Mouse (Mus musculus): ENCODE results near the gene Icmt. TPM values are rescaled to one million over a fixed set of nuclear protein-coding genes. Genes with fewer than 3 reads are reported as not detected.

Gene Icmt
- 8.7 and 9.3 TPM in 2 replicates for total RNA-seq (2015)
- total RNA-seq (2017) = 9.7 and 11.9 TPM in 2 replicates

DNA sequence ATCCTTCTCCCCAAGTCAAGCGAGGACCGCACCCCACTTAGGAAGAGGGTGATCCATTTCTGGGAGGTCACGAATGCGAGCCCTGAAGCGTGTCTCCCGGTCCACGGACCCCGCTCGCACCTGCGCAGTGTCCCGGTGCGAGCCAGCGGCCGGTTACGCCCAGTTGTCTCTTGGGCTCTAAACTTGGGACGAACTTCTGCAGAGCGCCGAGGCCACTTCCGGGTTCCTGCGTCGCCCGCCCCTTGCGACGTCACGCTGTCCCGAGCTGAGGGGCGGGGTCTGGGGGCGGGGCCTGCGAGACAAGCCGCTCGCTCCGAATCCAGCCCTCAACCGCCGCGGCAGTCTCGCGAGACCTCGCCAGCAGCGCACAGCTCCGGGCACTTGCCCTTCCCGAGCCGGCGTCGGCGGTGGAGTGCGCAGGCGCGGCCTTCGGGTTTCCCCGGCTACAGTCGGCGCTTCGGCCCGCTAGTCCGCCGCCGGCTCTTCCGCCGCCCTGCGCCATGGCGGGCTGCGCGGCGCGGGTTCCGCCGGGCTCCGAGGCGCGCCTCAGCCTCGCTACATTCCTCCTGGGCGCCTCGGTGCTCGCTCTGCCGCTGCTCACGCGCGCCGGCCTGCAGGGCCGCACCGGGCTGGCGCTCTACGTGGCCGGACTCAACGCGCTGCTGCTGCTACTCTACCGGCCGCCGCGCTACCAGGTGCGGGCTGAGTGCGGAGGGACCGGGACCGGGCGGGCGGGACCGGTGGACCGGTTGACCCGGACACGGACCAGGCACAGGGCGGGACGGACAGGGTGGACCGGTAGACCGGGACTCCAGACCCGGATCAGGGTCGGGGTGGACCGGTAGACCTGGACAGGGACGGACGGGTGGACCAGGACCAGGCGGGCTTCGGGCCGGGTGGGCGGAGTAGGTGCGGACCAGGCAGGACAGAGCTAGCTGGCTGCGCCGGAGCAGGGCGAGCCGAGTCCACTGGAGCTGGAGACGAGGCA is at the start of gene Icmt:
Gene Icmt, plus strand, starts transcription at position 354 of the 988 bp plus-strand sequence.
- peak; percentile 89 for ATAC-seq (ENCODE audit: poor library complexity, severe bottlenecking)

- no peak for ATAC-seq (ENCODE audit: poor library complexity, severe bottlenecking)
Measured at GRCm38 (mm10) chr4:152250615-152251014, 46.4 kb upstream of the Icmt start.

DNA sequence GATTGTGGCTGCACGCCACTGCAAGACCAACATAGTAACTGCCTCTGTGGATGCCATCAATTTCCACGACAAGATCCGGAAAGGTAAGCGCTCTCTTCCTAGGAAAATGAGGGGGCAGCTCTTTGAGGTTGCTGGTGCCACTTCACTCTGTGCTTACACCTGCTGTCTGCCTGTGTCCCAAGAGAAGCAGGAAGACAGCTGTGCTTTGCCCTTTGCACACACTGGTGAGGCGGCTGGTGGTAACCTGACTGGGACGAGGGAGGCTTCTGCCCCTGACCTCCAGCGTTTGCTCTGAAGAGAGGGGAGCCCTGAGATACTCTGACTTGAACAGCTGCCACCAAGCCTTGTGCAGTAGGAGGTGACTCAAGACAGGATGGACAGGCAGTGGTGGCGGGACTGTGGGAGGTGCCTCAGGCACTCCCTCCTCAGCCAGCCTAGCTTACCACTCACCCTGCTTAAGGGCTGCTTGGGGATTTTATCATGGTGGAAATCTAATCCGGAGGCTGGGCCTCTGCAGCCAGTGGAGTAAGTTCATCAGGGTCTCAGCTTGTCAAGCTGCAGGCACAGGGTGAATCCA is 43.8 kb upstream of the Icmt start:
- no peak for ATAC-seq (ENCODE audit: poor library complexity, severe bottlenecking)

DNA sequence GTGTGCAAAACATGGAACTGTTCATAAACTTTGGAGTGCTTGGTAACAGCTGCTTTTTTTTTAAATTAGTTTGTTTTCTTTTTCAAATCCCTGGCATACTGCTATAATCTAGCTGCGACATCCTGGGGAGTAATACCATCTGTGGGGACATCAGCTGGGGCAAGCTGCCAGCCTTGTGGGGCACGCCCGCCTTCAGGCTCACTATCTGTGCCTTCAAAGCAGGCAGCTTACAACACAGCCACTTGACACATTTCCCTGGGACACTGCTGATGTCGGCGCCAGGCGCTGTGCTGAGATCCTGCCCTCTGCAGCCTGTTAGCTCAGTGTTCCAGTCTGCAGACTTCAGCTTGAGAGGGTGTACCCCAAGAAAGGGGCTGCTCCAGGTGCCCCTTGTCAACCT is 40.0 kb upstream of the Icmt start:
- peak; percentile 50 for ATAC-seq (ENCODE audit: poor library complexity, severe bottlenecking)

DNA sequence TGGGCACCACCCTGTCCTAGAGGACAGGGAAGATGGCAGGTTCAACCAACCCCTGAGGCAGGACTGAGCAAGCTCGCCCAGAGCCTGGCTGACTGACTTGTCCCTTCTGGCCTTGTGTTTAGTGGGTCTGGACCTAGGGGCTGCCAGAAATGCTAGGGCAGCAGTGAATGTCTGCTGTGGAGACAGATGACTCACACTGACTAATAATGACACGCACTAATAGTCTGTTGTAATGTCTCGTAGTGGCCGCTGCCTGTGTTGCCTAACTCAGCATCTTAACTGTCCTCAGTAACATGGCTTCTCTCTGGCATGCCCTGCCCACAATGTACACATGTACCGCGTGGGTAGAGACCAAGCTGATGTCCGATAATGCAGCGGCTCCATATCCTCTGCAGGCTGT is 36.6 kb upstream of the Icmt start:
- peak; percentile 20; the same call in 1 of the 2 replicates for ATAC-seq (ENCODE audit: poor library complexity, severe bottlenecking)

GRCm38 (mm10) chr4:152262187-152262586 is 34.8 kb upstream of the Icmt start:
- no peak for ATAC-seq (ENCODE audit: poor library complexity, severe bottlenecking)

DNA sequence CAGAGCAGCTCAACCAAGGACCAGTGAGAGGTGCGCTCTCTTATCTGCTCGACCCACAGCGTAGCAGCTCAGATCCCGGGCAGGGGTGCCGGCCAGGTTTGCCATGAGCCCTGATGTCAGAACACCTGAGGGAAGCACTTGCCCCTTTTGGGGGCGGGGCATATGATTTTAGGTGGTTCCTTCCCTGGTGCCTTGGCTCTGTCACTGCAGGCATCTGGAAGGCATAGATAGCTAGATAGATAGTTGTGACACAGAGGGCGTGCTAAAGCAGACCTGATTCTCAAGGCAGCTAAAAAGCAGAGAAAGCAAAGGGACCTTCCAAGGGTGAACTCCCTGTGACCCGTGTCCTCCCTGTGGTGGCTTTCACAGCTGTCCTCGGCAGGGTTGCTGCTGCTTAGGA is 33.9 kb upstream of the Icmt start:
- no peak for ATAC-seq (ENCODE audit: poor library complexity, severe bottlenecking)

DNA sequence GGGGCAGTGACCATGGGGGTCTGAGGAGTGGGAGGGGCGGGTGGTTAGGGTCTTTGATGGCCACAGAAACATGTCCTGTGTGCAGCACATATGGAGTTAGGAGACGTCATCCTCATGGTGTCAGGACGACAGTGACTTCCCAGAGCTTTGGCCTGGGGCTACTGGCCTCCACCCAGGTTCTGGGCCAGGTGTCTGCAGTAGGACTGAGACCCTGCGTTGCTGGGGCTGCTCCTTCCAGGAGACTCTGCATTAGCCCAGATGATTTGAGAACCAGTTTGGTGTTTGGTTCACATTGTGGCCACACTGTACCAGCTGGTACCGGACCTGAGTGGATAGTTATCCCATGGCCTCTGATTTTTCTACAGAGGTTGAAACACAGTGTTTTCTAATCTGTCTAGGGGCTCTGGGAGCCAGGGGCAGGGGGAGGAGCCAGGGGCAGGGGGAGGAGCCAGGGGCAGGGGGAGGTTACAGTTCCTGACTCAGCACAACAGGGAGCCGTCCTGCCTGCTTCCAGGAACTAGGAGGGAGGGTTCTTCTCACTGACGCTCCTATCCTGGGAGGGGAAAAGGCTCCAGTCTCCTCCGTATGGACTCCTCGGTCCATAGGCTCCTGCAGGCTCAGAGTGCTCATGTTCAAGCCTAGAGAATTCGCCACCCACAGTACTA is 33.4 kb upstream of the Icmt start:
- no peak for ATAC-seq (ENCODE audit: poor library complexity, severe bottlenecking)

DNA sequence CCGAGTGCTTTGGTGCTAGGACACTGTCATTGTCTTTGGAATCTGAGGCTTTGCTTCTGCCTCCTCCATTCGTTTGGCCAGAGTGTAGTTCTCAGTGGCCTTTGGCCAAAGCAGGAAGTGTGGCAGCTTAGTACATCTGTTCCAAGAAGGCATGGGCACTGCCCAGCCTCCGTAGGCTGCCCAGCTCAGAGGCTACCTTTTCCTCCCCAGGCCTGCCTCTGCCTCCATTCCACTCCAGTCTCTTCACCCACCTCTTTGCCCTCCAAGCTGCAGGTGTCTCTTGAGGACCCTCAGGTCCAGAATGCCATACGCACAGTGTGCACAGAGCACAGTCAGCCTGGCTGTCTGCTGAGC is 32.9 kb upstream of the Icmt start:
- no peak for ATAC-seq (ENCODE audit: poor library complexity, severe bottlenecking)

- no peak for ATAC-seq (ENCODE audit: poor library complexity, severe bottlenecking)
Measured at GRCm38 (mm10) chr4:152264867-152265568, 32.0 kb upstream of the Icmt start.

DNA sequence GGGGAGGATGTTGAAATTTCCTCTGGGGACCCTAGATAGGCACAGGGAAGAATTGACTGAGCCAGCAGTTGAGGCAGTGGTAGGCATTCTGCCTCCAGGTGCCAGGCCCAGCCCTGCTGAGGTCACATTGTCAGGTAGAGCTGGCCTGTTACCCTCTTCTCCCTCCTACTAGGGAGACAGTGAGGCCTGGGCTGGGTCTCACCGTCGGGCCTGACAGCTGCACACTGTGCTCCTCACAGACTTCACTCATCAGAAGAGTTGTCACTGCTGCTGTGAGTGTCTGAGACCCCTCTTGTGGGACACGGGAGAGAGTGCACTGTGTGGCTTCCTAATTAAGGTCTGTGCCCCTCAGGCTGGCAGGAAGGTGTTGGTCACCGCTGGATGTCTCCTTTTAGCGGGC is 31.2 kb upstream of the Icmt start:
- no peak for ATAC-seq (ENCODE audit: poor library complexity, severe bottlenecking)

DNA sequence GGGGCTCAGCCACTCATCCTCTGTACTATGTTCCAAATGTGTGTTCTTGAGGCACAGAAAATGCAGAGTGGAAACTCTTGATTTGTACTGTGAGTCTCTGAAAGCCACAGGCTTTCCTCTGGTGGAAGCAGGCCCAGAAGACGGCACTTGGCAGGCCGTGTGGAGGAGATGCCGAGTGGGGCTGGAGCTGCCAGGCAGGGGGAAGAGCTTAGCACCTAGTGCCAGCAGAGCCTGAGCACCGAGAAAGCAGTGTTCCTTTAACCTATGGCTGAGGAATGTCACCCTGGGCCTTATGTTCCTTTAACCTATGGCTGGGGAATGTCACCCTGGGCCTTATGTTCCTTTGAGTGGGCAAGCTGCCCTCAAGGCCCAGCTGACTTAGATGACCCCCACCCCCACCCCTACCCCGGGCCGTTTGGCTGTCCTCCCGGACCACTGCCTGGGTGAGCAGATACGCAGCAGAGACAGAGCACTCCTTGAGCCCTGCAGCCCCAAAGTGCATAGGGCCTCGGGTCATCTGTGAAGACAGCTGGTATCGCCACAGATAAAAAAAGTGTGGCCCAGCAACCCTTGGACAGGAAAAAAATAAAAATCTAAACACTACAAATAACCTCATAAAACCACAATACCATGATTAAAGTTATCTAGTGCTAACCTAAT is 30.7 kb upstream of the Icmt start:
- ATAC-seq (ENCODE audit: poor library complexity, severe bottlenecking) = no peak

DNA sequence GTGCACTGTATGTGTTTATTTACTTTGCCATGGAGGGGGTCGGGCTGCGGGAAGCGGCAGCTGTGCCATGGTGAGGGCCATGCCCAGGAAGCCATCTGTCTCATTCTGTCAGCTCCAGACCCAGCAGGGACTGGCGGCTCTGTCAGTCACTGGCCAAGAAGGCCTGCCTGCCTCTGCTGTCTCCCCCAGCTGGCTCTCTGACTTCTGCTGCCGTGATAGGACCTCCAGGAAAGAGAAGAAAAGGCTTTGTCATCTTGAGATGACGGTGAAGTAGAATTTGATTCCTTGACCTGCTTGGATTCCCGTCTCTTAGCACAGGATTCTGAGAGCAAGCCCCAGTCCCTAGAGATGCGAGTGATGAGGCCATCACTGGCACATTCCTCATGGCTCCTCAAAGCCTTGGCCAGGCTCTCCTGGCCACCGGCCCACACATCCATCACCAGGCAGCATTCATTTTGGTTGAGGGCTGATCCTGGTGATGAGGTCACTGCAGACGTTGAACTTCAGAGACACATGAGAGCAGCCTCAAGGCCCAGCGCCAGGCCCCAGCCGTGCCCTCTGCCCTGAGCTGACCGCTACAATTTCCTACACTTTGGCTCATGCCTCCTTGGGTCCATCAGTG is 29.2 kb upstream of the Icmt start:
- no peak for ATAC-seq (ENCODE audit: poor library complexity, severe bottlenecking)

- ATAC-seq (ENCODE audit: poor library complexity, severe bottlenecking) = no peak
Measured at GRCm38 (mm10) chr4:152269967-152270366, 27.1 kb upstream of the Icmt start.

GRCm38 (mm10) chr4:152270599-152270998 is 26.4 kb upstream of the Icmt start:
- ATAC-seq (ENCODE audit: poor library complexity, severe bottlenecking) = no peak

- no peak for ATAC-seq (ENCODE audit: poor library complexity, severe bottlenecking)
Measured at GRCm38 (mm10) chr4:152271334-152271733, 25.7 kb upstream of the Icmt start.

DNA sequence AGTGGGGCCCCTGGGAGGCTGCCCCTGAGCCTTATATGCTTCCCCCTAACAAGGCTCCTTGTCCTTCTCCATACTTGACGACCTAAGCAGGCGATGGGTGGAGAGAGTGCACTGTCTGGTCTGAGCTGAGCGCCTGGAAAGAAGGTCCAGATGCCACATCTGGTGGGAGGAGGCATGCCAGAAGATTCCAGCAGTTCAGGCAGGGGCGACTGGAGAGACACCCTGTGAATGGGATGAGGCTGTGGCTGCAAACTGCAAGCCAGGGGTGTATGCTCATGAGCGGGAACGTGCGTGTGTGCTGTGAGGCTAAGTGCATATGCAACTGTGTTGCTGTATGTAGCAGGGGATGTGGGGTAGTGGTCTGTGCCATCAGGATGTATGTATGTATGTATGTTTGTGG is 25.0 kb upstream of the Icmt start:
- ATAC-seq (ENCODE audit: poor library complexity, severe bottlenecking) = no peak

DNA sequence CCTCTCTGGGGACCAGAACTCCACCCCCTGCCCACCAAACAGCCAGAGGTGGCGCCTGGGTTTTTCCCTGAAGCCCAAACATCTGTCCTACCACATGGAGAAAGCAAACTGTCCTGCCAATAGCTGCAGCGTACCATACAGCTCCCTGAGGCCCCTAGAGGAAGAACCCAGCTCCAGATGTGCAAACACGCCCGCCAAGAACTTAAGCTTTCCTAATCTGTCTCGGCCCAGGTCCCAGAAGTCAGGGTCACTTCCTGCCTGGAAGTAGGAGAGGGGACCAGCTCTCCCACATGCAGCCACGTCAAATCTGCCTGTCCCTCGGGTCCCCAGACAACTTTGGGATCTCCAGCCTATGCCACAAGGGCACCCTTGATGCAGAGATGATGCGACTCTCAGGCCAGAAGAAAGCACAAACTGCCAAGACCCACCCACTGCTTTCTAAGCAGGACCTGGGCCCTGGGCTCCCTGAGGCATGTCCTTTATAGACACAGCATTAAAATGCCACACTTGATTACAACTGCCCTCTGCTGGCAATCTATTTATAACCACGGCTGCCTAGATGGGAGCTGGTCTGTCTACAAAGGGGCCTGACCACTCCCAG is 24.5 kb upstream of the Icmt start:
- ATAC-seq (ENCODE audit: poor library complexity, severe bottlenecking) = no peak

DNA sequence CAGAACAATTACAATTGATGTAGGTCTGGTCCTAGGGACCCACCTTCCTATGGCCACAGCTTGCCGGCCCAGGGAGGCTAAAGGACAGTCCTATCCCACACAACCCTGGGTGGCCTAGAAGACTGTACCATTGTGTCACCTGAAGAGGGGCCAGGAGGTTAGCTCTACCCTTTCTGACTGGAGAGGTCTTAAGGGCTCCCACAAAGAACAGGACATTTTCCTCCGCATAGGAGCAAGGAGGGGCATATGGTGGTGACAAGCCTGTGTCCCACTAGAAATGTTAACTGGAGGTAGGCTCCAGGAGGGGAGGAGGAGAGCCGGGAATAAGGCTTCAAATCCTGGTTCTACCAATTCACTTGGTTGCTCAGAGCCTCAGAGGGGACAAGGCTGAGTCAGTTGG is 23.8 kb upstream of the Icmt start:
- ATAC-seq (ENCODE audit: poor library complexity, severe bottlenecking) = no peak

Measured in megakaryocyte, adult 5-6 weeks (primary cell).